Mouse (Mus musculus) lung, embryonic 15.5 days (tissue): ENCODE results near the gene Mkln1. TPM values are rescaled to one million over a fixed set of nuclear protein-coding genes. Genes with fewer than 3 reads are reported as not detected.

Experiments used
- ATAC-seq: fragments of 200-750 bp; cut with Nextera tagmentation; 2 replicates; pipeline ENCODE4 v1.8.0; 2017; ENCODE audit warnings: moderate number of reproducible peaks, borderline replicate concordance; ENCODE audit not compliant: low FRiP score, low TSS enrichment; ENCODE audit errors: extremely low read depth
- H3K27ac ChIP-seq: fragments of 300-500 bp; sonication (generic); 2 replicates; pipeline ENCODE4 v1.5.1; 2015; ENCODE audit warnings: moderate library complexity, mild to moderate bottlenecking, inconsistent platforms
- H3K27me3 ChIP-seq: fragments of 300-500 bp; sonication (generic); 2 replicates; pipeline ENCODE4 v1.6.1; 2015; ENCODE audit warnings: inconsistent platforms
- H3K36me3 ChIP-seq: fragments of 300-500 bp; sonication (generic); 2 replicates; pipeline ENCODE4 v1.6.1; 2015; ENCODE audit warnings: inconsistent platforms
- H3K4me1 ChIP-seq: fragments of 300-500 bp; sonication (generic); 2 replicates; pipeline ENCODE4 v1.6.1; 2015; ENCODE audit warnings: inconsistent platforms
- H3K4me2 ChIP-seq: fragments of 300-500 bp; sonication (generic); 2 replicates; pipeline ENCODE4 v1.6.1; 2015; ENCODE audit warnings: inconsistent platforms, mild to moderate bottlenecking, moderate library complexity
- H3K4me3 ChIP-seq: fragments of 300-500 bp; sonication (generic); 2 replicates; pipeline ENCODE4 v1.5.1; 2015; ENCODE audit warnings: mild to moderate bottlenecking, inconsistent platforms
- H3K9ac ChIP-seq: fragments of 300-500 bp; sonication (generic); 2 replicates; pipeline ENCODE4 v1.6.1; 2015; ENCODE audit warnings: inconsistent platforms
- H3K9me3 ChIP-seq: fragments of 300-500 bp; sonication (generic); 2 replicates; pipeline ENCODE4 v1.6.1; 2016; ENCODE audit warnings: inconsistent platforms
- WGBS: fragments of 180-500 bp; shearing (Covaris S2); methylation state at CpG from one replicate; pipeline ENCODE4 v1.1.7; 2015; 5-methylcytosine and 5-hydroxymethylcytosine counted together
- polyA plus RNA-seq: library from polyadenylated mRNA; unstranded; fragments of >200 nt; fragmentation: Nextera tagmentation; extraction: Ambion mirVana; gene quantifications from 2 replicates; pipeline ENCODE4 v1.2.1, GENCODE M21; 2015

The Mkln1 gene
- polyA plus RNA-seq, 1 experiment from 2014 or later, result 213 TPM

DNA sequence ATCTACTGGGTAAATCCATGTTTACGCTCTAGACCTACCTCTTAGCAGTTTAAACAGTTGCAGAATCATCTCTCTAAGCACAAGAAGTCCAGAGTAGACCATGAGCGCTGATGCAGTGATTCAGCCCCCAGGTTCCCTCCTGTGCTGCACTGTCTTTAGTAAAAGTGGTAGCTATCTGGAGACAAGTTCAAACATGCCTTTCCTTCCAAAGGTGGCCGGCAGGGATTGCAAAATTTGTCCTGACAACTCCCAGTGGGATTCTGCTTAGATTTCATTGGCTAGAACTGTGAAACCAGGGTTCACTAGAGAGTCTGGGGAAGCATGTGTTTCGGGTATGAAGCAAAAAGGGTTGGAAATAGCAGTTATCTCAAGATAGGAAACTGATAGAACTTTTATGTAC is 81.5 kb downstream of the Mkln1 start:
- H3K4me2 ChIP-seq, result no peak overlapping the region
- 82% methylated on average over 4 of the region's 4 CpGs for WGBS
- H3K4me3 ChIP-seq, result no peak overlapping the region
- ATAC-seq, result no peak
- no peaks in the 10 kb centered on the region for H3K27me3 ChIP-seq
- H3K9me3 ChIP-seq, result no peaks in the 10 kb centered on the region
- H3K9ac ChIP-seq, result no peak overlapping the region
- no peaks in the 10 kb centered on the region for H3K4me1 ChIP-seq
- H3K27ac ChIP-seq, result no peak overlapping the region
- H3K36me3 ChIP-seq, result peaks cover 13% of the 10 kb centered on the region

DNA sequence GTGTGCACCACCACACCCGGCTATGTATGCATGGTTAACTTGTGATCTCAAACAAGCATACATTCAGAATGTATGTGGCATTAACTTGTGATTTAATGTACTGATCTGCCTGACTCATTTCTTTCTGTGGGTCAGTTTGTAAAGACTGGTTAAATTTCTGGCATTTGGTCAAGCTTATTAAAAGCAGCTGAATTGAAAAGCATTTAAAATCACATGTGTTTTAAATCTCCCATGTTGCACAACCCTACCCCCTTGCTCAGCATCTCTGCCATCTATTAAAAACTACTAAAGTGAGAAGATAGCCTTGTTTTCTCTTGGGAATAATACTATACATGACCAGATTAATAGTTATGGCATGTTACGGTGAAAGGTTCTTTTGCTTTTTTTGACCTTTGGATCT is 88.1 kb downstream of the Mkln1 start:
- no peaks in the 10 kb centered on the region for H3K9me3 ChIP-seq
- WGBS, result 96% methylated on average over 2 of the region's 2 CpGs
- no peaks in the 10 kb centered on the region for H3K4me1 ChIP-seq
- H3K36me3 ChIP-seq, result peaks cover 26% of the 10 kb centered on the region
- H3K9ac ChIP-seq, result no peak overlapping the region
- H3K27ac ChIP-seq, result no peak overlapping the region
- no peak overlapping the region for H3K4me3 ChIP-seq
- no peaks in the 10 kb centered on the region for H3K27me3 ChIP-seq
- H3K4me2 ChIP-seq, result no peak overlapping the region
- ATAC-seq, result no peak

DNA sequence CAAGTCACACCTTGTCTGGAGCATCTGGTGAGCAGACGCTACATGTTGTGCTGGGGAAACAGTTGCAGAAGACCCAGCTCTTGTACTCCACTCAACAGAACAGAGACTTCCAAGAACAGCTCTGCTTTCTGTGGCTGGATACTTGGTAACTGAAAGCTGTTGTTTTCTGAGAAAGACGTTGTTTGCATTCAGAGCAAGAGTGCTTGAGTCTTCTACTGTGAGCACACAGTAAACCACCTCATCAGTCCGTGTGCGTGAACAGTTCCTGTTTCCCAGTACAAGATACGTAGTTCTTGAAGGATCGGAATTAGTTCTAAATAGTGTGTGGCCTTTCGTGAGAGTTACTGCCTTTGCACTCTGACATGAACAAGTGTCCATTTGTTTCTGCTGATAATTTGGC is 91.4 kb downstream of the Mkln1 start:
- Histone ChIP-seq H3K27me3 (no peaks in the 10 kb centered on the region), H3K27ac (no peak overlapping the region), H3K36me3 (peaks cover 35% of the 10 kb centered on the region), H3K4me2 (no peak overlapping the region), H3K4me3 (no peak overlapping the region), H3K9me3 (no peaks in the 10 kb centered on the region), H3K4me1 (no peaks in the 10 kb centered on the region), H3K9ac (no peak overlapping the region)
- 85% methylated on average over 7 of the region's 7 CpGs for WGBS
- no peak for ATAC-seq

DNA sequence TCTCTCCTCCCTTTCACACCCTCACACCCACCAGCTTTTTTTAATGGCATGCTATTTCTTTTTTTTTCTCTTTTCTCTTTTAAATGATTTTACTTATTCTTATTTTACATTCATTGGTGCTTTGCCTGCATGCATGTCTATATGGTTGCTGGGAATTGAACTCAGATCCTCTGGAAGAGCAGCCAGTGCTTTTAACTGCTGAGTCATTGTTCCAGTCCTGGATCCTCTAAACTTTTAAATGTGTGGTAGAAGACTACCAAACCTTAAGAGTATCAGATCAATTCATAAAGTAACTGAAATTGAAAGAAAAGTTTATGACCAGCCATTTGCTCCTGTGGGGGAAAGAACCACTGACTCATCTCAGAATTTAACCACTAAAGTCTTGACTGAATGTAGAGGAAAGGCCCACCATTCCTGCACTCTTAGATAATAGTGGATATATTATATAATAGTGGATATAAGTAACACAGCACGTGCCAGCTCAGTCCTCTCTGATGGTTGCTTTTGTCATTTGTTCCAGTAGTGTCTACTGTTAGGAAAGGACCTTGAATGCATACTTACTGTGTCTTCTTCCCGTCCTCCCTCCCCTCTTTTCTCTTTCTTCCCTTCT is 96.7 kb downstream of the Mkln1 start:
- Histone ChIP-seq H3K4me3 (no peak overlapping the region), H3K36me3 (peaks cover 34% of the 10 kb centered on the region), H3K9me3 (no peaks in the 10 kb centered on the region), H3K9ac (no peak overlapping the region), H3K27me3 (no peaks in the 10 kb centered on the region), H3K4me1 (no peaks in the 10 kb centered on the region), H3K27ac (no peak overlapping the region), H3K4me2 (no peak overlapping the region)
- no peak for ATAC-seq
- WGBS, result 67% methylated on average over 2 of the region's 2 CpGs

DNA sequence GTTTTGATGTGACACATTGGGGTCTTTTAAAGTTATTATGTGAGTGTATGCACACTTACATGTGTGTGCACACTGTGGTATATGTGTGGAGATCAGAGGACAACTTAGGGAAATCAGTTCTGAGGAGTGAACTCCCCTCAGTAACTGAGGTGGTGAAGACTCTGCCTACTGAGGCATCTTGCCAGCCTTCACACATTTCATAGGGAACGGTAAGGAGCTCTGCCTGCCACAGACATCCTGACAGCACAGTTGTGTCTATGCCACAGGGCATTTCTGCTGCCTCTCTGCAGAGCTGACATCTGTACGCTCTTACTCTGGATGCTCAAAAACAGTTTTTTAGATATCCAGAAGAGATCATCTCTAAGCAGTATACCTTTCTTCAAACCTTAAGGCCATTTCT is 97.7 kb downstream of the Mkln1 start:
- Histone ChIP-seq H3K9me3 (no peaks in the 10 kb centered on the region), H3K4me2 (no peak overlapping the region), H3K27ac (no peak overlapping the region), H3K9ac (no peak overlapping the region), H3K4me1 (no peaks in the 10 kb centered on the region), H3K4me3 (no peak overlapping the region), H3K36me3 (peaks cover 26% of the 10 kb centered on the region), H3K27me3 (no peaks in the 10 kb centered on the region)
- ATAC-seq, result no peak
- WGBS, result 78% methylated on average over 2 of the region's 2 CpGs

DNA sequence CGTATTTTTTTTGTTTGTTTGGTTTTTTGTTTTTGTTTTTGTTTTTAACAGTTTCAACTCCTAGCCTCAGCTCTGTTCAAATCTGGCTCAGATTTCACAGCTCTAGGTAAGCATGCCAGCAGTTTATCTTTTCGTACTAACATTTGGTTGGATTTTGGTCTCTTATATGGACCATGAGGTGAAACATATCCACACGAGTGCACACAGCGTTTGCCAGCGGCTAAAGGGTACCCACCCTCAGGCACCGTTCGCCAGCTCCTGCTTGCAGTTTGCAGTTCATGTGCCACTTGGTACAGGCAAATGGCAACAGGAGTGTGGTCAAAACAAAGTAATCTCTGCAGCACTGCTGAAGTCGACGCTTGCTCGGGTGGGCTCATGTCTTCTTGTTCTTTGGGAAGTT is 101.3 kb downstream of the Mkln1 start:
- Histone ChIP-seq H3K27ac (no peak overlapping the region), H3K4me3 (no peak overlapping the region), H3K9ac (no peak overlapping the region), H3K9me3 (no peaks in the 10 kb centered on the region), H3K27me3 (no peaks in the 10 kb centered on the region), H3K36me3 (peaks cover 28% of the 10 kb centered on the region), H3K4me2 (no peak overlapping the region), H3K4me1 (no peaks in the 10 kb centered on the region)
- ATAC-seq, result no peak
- 79% methylated on average over 10 of the region's 10 CpGs for WGBS

DNA sequence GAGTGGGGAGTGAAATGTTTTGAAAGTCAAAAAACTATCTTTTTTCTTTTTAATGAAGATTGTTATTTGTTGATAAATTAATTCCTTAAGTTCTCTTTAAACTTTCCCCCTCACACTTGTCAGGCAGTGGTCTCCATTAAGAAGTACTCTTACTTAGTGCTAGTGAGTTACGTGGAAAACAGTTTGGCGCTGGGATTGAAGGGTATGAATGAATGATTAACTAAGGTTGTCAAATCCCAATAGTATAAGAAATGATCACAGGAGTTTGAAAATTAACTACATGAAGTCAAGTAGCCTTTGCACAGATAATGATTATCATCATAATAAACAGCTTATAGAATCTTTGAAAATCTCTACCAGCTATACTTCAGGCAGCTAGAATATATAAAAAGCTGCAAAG is 101.7 kb downstream of the Mkln1 start:
- Histone ChIP-seq H3K4me2 (no peak overlapping the region), H3K9me3 (no peaks in the 10 kb centered on the region), H3K4me1 (no peaks in the 10 kb centered on the region), H3K36me3 (peaks cover 28% of the 10 kb centered on the region), H3K27me3 (no peaks in the 10 kb centered on the region), H3K27ac (no peak overlapping the region), H3K9ac (no peak overlapping the region), H3K4me3 (no peak overlapping the region)
- ATAC-seq, result no peak
- 69% methylated on average over 2 of the region's 2 CpGs for WGBS

DNA sequence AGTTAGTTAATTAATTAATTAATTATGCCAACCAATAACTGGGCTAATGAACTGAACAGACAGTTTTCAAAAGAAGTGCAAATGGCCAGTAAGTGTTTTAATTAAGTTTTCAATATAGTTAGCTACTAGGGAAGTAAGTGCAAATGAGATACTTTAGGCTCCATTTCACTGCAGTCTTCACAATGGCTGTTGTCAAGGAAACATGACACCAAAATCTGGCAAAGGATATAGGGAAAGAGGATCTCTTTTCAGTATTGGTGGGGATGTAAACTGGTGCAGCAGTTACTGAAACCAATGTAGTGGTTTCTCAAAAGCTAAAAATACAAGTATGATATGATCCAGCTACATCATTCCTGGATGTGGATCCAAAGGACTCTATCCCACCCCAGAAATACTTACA is 102.2 kb downstream of the Mkln1 start:
- no peak overlapping the region for H3K4me2 ChIP-seq
- H3K27me3 ChIP-seq, result no peaks in the 10 kb centered on the region
- H3K9ac ChIP-seq, result no peak overlapping the region
- ATAC-seq, result no peak
- no peak overlapping the region for H3K4me3 ChIP-seq
- H3K9me3 ChIP-seq, result no peaks in the 10 kb centered on the region
- no peak overlapping the region for H3K27ac ChIP-seq
- H3K4me1 ChIP-seq, result no peaks in the 10 kb centered on the region
- H3K36me3 ChIP-seq, result peaks cover 28% of the 10 kb centered on the region

DNA sequence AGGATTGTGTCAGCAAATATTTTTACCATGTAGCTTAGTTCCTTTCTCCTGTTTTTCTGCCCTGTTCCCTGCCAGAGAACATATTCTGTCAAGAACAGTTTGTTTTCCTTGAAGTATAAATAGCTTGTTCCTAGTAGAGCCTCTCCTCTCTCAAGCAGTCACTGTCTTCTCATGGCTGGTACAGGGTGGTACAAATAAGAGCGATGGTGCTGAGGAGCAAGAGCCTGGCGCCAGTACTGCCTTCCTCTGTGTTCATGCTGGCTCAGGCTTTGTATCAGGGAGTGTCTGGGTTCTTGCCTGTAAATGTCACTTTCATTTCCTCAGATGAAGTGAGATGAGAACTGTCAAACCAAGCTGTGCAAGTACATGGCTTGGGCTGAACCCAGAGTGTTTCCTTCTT is 104.1 kb downstream of the Mkln1 start:
- Histone ChIP-seq H3K27me3 (no peaks in the 10 kb centered on the region), H3K9me3 (no peaks in the 10 kb centered on the region), H3K4me3 (no peak overlapping the region), H3K4me1 (no peaks in the 10 kb centered on the region), H3K36me3 (peaks cover 22% of the 10 kb centered on the region), H3K9ac (no peak overlapping the region), H3K27ac (no peak overlapping the region), H3K4me2 (no peak overlapping the region)
- ATAC-seq, result no peak
- 91% methylated on average over 2 of the region's 2 CpGs for WGBS

DNA sequence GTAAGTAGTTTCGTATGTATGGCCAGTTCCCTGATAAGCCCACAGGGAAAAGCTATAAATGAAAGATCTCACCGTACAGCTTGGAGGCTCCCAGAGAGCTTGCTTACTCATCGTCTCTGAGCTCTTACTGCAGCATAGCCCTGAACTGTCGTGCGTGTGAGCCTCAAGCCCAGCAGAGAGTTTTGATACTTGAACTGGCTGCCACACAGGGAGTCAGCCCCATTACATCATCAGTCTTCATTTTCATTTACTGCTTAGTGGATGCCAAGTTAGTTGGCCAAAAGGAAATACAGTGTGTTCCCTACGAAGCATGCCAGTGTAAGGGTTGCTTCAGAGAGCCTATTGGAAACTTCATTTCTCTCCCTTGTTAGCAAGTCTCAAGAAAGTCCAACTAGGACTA is 115.2 kb downstream of the Mkln1 start:
- no peak for ATAC-seq
- Histone ChIP-seq H3K27me3 (no peaks in the 10 kb centered on the region), H3K4me1 (peaks cover 26% of the 10 kb centered on the region), H3K27ac (no peak overlapping the region), H3K4me2 (no peak overlapping the region), H3K9me3 (no peaks in the 10 kb centered on the region), H3K36me3 (0 out of 2 replicates have a peak, but pooled peaks cover 4% of the 10 kb centered on the region), H3K4me3 (no peak overlapping the region), H3K9ac (no peak overlapping the region)
- whole genome bisulfite sequencing, result 51% methylated on average over 6 of the region's 6 CpGs

DNA sequence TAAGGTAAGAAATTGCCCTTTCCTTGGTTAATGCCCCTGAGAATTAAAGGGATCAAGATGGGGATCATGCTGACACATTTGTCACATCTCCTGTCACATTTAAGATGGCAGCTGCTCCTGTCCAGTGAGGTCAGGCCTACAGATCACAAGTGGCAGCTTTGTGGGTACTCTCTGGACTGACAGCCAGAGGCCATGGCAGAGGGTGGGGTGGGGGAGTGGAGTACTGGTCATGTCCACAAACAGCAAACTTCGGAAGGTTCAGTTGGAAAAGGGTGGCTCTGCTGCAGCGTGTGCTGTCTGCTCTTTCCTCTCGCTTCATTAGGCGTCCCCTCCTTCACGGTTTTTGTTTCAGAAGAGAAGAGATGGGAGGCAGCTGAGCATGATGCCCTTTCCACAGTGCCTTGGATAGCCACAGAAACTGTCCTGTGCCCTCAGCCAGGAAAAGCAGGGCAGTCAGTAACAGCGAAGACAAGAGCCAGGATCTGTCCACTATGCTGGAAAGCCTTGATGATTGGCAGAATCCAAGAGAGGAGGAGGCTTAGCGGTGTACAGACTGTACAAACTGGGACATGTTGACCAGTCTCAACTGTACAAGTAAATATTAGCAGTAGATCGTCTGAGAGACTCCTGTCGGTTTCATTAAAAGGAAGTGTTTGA is 119.3 kb downstream of the Mkln1 start:
- Histone ChIP-seq H3K9ac (no peak overlapping the region), H3K4me1 (peaks cover 32% of the 10 kb centered on the region), H3K4me2 (no peak overlapping the region), H3K4me3 (no peak overlapping the region), H3K9me3 (no peaks in the 10 kb centered on the region), H3K27me3 (no peaks in the 10 kb centered on the region), H3K36me3 (0 out of 2 replicates have a peak, but pooled peaks cover 4% of the 10 kb centered on the region), H3K27ac (peak overlapping the region; percentile 81)
- 29% methylated on average over 9 of the region's 9 CpGs for WGBS
- peak; percentile 65; the same call in 1 of the 2 replicates for ATAC-seq

DNA sequence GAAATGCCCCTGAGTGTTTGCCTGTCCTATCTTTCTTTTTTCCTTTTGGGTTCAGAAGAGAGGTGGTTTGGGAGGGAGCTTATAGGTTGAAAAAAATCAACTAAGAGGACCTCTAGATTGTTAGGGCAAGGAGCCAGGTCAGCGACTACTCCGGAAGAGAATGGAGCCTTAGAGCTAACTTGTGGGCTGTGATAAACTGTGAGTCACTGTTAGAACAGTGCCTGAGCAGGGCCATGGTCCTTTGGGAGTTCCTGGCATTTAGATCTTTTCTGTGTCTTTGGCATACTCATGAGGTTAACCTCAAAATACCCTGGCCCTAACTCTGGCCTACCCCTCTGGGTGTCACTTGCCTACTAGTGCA is 119.8 kb downstream of the Mkln1 start:
- peak overlapping the region; percentile 81 for H3K27ac ChIP-seq
- no peak overlapping the region for H3K4me3 ChIP-seq
- H3K4me1 ChIP-seq, result peaks cover 32% of the 10 kb centered on the region
- 0 out of 2 replicates have a peak, but pooled peaks cover under 1% of the 10 kb centered on the region for H3K36me3 ChIP-seq
- H3K9me3 ChIP-seq, result no peaks in the 10 kb centered on the region
- 23% methylated on average over 2 of the region's 2 CpGs for WGBS
- no peak overlapping the region for H3K4me2 ChIP-seq
- ATAC-seq, result peak; percentile 55; the same call in 1 of the 2 replicates
- H3K27me3 ChIP-seq, result no peaks in the 10 kb centered on the region
- H3K9ac ChIP-seq, result no peak overlapping the region
